In genomic region chr5:131956998-131957397, GRCm38 (mm10) we compare ENCODE assay signal across 18 mouse cellular contexts.
DNase-seq lines count a peak whose midpoint lies in the region; ATAC-seq and TF ChIP-seq lines count a peak whose summit lies in the region.
"Had no signal": no experiment of that assay in that cellular context is flagged by ENCODE, and none has a peak within 500 bp of the region (broad histone marks: within the 10 kb centered on the region; RNA-seq: fewer than 3 reads in every experiment).

No protein-coding gene starts in this region.

- peak; percentile 74 for DNase-seq in forebrain, embryonic 14.5 days (ENCODE audit: low spot score)
- no peak for DNase-seq in forebrain, embryonic 10.5 days (ENCODE audit: extremely low spot score, low spot score)
- DNase-seq in brain, embryonic 14.5 days (ENCODE audit: low read depth) = peak; percentile 79
- DNase-seq in retina, postnatal 1 day = peak; percentile 72
- no peak for DNase-seq in hindbrain, postnatal 0 days (ENCODE audit: low spot score)
- no peak for DNase-seq in hindbrain, embryonic 10.5 days (ENCODE audit: low spot score)
- DNase-seq: adrenal gland, postnatal 14 days; cerebellum, adult 18-20 months; cerebellum, postnatal 10 days; heart, adult 18-20 months; heart, postnatal 14 days; kidney, adult 2 months had no signal

- H3K27ac ChIP-seq in forebrain, embryonic 14.5 days (ENCODE audit: low read depth, low read length) = no peak overlapping the region
- no peak overlapping the region for H3K27ac ChIP-seq in forebrain, embryonic 10.5 days
- no peak overlapping the region for H3K27ac ChIP-seq in forebrain, embryonic 16.5 days (ENCODE audit: low read length)
- H3K27ac ChIP-seq in hindbrain, postnatal 0 days = no peak overlapping the region
- H3K27ac ChIP-seq in hindbrain, embryonic 10.5 days = no peak overlapping the region
- H3K27ac ChIP-seq: embryonic facial prominence, embryonic 12.5 days; heart, embryonic 10.5 days; heart, embryonic 15.5 days; hindbrain, embryonic 14.5 days had no signal

- peak; percentile 52; the same call in 1 of the 2 replicates for ATAC-seq in forebrain, embryonic 14.5 days
- ATAC-seq in forebrain, embryonic 16.5 days = peak; percentile 31; the same call in 1 of the 2 replicates
- no peak for ATAC-seq in hindbrain, postnatal 0 days
- ATAC-seq: intestine, embryonic 16.5 days had no signal

- H3K9ac ChIP-seq in forebrain, embryonic 14.5 days (ENCODE audit: low read length) = no peak overlapping the region
- H3K9ac ChIP-seq in forebrain, embryonic 16.5 days (replicated peaks; ENCODE audit: low read depth, low read length) = no peak overlapping the region
- H3K9ac ChIP-seq in hindbrain, postnatal 0 days (replicated peaks; ENCODE audit: low read length) = no peak overlapping the region
- H3K9ac ChIP-seq: embryonic facial prominence, embryonic 12.5 days; heart, embryonic 15.5 days; hindbrain, embryonic 14.5 days had no signal

- no peak for TF ChIP-seq POLR2A in brain, embryonic 14.5 days (IDR thresholded peaks at IDR 0.05; ENCODE audit: borderline replicate concordance, extremely low read depth, insufficient read depth, insufficient read length, poor library complexity, severe bottlenecking)

- H3K4me3 ChIP-seq in forebrain, embryonic 14.5 days (ENCODE audit: low read depth, low read length) = no peak overlapping the region
- no peak overlapping the region for H3K4me3 ChIP-seq in forebrain, embryonic 10.5 days
- no peak overlapping the region for H3K4me3 ChIP-seq in forebrain, embryonic 16.5 days (replicated peaks; ENCODE audit: low read length)
- no peak overlapping the region for H3K4me3 ChIP-seq in hindbrain, postnatal 0 days (ENCODE audit: low read length)
- H3K4me3 ChIP-seq in hindbrain, embryonic 10.5 days = no peak overlapping the region
- H3K4me3 ChIP-seq: embryonic facial prominence, embryonic 12.5 days; heart, embryonic 10.5 days; heart, embryonic 15.5 days had no signal

- H3K36me3 ChIP-seq in forebrain, embryonic 14.5 days (ENCODE audit: control insufficient read depth, insufficient read depth, low read length) = no peaks in the 10 kb centered on the region
- no peaks in the 10 kb centered on the region for H3K36me3 ChIP-seq in forebrain, embryonic 10.5 days (replicated peaks)
- H3K36me3 ChIP-seq in forebrain, embryonic 16.5 days (ENCODE audit: control insufficient read depth, insufficient read depth) = no peaks in the 10 kb centered on the region
- no peaks in the 10 kb centered on the region for H3K36me3 ChIP-seq in hindbrain, postnatal 0 days (ENCODE audit: insufficient read depth, low read length)
- H3K36me3 ChIP-seq in hindbrain, embryonic 10.5 days = no peaks in the 10 kb centered on the region
- H3K36me3 ChIP-seq: embryonic facial prominence, embryonic 12.5 days; heart, embryonic 10.5 days; heart, embryonic 15.5 days had no signal

- no peaks in the 10 kb centered on the region for H3K9me3 ChIP-seq in forebrain, embryonic 14.5 days (replicated peaks; ENCODE audit: control insufficient read depth, low read length)
- H3K9me3 ChIP-seq in forebrain, embryonic 10.5 days = peaks cover 14% of the 10 kb centered on the region; the same call in 1 of the 2 replicates
- no peaks in the 10 kb centered on the region for H3K9me3 ChIP-seq in forebrain, embryonic 16.5 days (ENCODE audit: control insufficient read depth, low read length)
- no peaks in the 10 kb centered on the region for H3K9me3 ChIP-seq in hindbrain, postnatal 0 days (ENCODE audit: low read length)
- H3K9me3 ChIP-seq in hindbrain, embryonic 10.5 days = no peaks in the 10 kb centered on the region
- H3K9me3 ChIP-seq: embryonic facial prominence, embryonic 12.5 days; heart, embryonic 10.5 days; heart, embryonic 15.5 days had no signal

- WGBS in forebrain, embryonic 14.5 days = 39% methylated on average over 3 of the region's 3 CpGs
- WGBS in forebrain, embryonic 10.5 days = 65% methylated on average over 3 of the region's 3 CpGs
- WGBS in forebrain, embryonic 16.5 days = 45% methylated on average over 3 of the region's 3 CpGs
- 71% methylated on average over 3 of the region's 3 CpGs for WGBS in hindbrain, postnatal 0 days
- 92% methylated on average over 3 of the region's 3 CpGs for WGBS in hindbrain, embryonic 10.5 days

- TF ChIP-seq CTCF in brain, embryonic 14.5 days (IDR thresholded peaks at IDR 0.05; ENCODE audit: borderline replicate concordance, extremely low read depth, insufficient read depth, insufficient read length) = no peak
- TF ChIP-seq CTCF in hindbrain, postnatal 0 days (IDR thresholded peaks at IDR 0.05; ENCODE audit: low read depth) = no peak

- peaks cover 16% of the 10 kb centered on the region for H3K4me1 ChIP-seq in forebrain, embryonic 14.5 days (ENCODE audit: control insufficient read depth, insufficient read depth, low read length)
- H3K4me1 ChIP-seq in forebrain, embryonic 10.5 days = peaks cover 17% of the 10 kb centered on the region
- H3K4me1 ChIP-seq in forebrain, embryonic 16.5 days (replicated peaks; ENCODE audit: control insufficient read depth, insufficient read depth, low read length) = peaks cover 17% of the 10 kb centered on the region
- no peaks in the 10 kb centered on the region for H3K4me1 ChIP-seq in hindbrain, postnatal 0 days (ENCODE audit: insufficient read depth, low read length)
- H3K4me1 ChIP-seq in hindbrain, embryonic 10.5 days (replicated peaks) = peaks cover 14% of the 10 kb centered on the region
- H3K4me1 ChIP-seq: heart, embryonic 15.5 days had no signal

- H3K4me2 ChIP-seq in forebrain, embryonic 14.5 days (ENCODE audit: low read length) = no peak overlapping the region
- no peak overlapping the region for H3K4me2 ChIP-seq in forebrain, embryonic 16.5 days (ENCODE audit: low read length)
- H3K4me2 ChIP-seq in hindbrain, postnatal 0 days (ENCODE audit: low read depth, low read length) = no peak overlapping the region
- H3K4me2 ChIP-seq: embryonic facial prominence, embryonic 12.5 days; heart, embryonic 15.5 days; hindbrain, embryonic 14.5 days had no signal

- no peaks in the 10 kb centered on the region for H3K27me3 ChIP-seq in forebrain, embryonic 14.5 days (replicated peaks; ENCODE audit: control insufficient read depth, insufficient read depth, low read length)
- peaks cover 12% of the 10 kb centered on the region for H3K27me3 ChIP-seq in forebrain, embryonic 10.5 days (ENCODE audit: poor library complexity, severe bottlenecking)
- no peaks in the 10 kb centered on the region for H3K27me3 ChIP-seq in forebrain, embryonic 16.5 days (replicated peaks; ENCODE audit: control insufficient read depth, insufficient read depth, low read length)
- no peaks in the 10 kb centered on the region for H3K27me3 ChIP-seq in hindbrain, postnatal 0 days (ENCODE audit: insufficient read depth, low read length)
- H3K27me3 ChIP-seq in hindbrain, embryonic 10.5 days (ENCODE audit: insufficient read depth, poor library complexity, severe bottlenecking) = no peaks in the 10 kb centered on the region
- H3K27me3 ChIP-seq: embryonic facial prominence, embryonic 12.5 days; heart, embryonic 15.5 days had no signal

Comparison
In these comparisons a context has a peak if more than half of its experiments do, and no peak if none do; other contexts are left out.
1. DNase-seq: peak in forebrain, embryonic 14.5 days (single experiment), brain, embryonic 14.5 days (single experiment) and retina, postnatal 1 day (single experiment); none in forebrain, embryonic 10.5 days (single experiment), hindbrain, postnatal 0 days (single experiment) and hindbrain, embryonic 10.5 days (single experiment).